Mouse (Mus musculus) liver, adult 2 months (tissue): Measurements from ENCODE around the gene Krt25.

Experiments used
- CTCF ChIP-seq: fragments of 200-500 bp; IDR thresholded peaks from 2 replicates; pipeline ENCODE4 v1.5.1; 2011; ENCODE audit warnings: low read depth, low read length, control low read depth
- POLR2A ChIP-seq: fragments of 200-500 bp; IDR thresholded peaks from 2 replicates; pipeline ENCODE4 v1.6.1; 2011; ENCODE audit warnings: low read length, control low read depth; ENCODE audit not compliant: insufficient read depth; ENCODE audit errors: extremely low read depth

DNA sequence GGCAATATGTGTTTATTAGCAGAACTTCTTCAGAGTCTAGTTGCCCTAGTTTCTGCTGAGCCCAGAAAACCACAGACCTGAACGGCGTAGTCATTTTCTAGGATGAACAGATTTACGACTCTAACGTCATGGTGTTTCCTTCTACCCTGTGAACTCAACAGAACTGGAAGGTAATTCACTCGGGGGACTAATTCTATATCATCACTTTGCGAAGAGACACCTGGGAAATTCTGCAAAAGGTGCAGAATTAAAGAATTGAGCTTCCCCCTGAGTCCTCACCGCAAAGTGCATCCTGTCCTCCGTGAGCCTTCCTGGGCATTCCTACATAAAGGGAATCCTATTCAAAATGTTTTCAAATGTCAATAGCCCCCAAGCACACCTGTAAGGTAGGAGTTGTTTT, 38.7 kb upstream of the Krt25 start:
- TF ChIP-seq CTCF: no peak
- no peak for TF ChIP-seq POLR2A
